Mouse (Mus musculus) hindbrain, embryonic 15.5 days (tissue): ENCODE data around the gene Col18a1. TPM values are rescaled to one million over a fixed set of nuclear protein-coding genes. Genes with fewer than 3 reads are reported as not detected.
A peak's percentile ranks its signal among the peaks of the same experiment; 100 is the strongest.

Experiments used
- ATAC-seq: fragments of 200-750 bp; cut with Nextera tagmentation; 2 replicates; pipeline ENCODE4 v1.8.0; 2017; ENCODE audit warnings: low read depth, moderate number of reproducible peaks, moderate TSS enrichment; ENCODE audit not compliant: low FRiP score
- H3K27ac ChIP-seq: fragments of 300-500 bp; sonication (generic); replicated peaks from 2 replicates; pipeline ENCODE4 v1.5.1; 2015; ENCODE audit warnings: mild to moderate bottlenecking, inconsistent platforms
- H3K27me3 ChIP-seq: fragments of 300-500 bp; sonication (generic); 2 replicates; pipeline ENCODE4 v1.6.1; 2015; ENCODE audit warnings: control low read depth, inconsistent platforms
- H3K36me3 ChIP-seq: fragments of 300-500 bp; sonication (generic); 2 replicates; pipeline ENCODE4 v1.6.1; 2015; ENCODE audit warnings: control low read depth, inconsistent platforms
- H3K4me1 ChIP-seq: fragments of 300-500 bp; sonication (generic); replicated peaks from 2 replicates; pipeline ENCODE4 v1.6.1; 2015; ENCODE audit warnings: control low read depth, inconsistent platforms
- H3K4me2 ChIP-seq: fragments of 300-500 bp; sonication (generic); 2 replicates; pipeline ENCODE4 v1.6.1; 2015; ENCODE audit warnings: moderate library complexity, mild to moderate bottlenecking, inconsistent platforms
- H3K4me3 ChIP-seq: fragments of 300-500 bp; sonication (generic); 2 replicates; pipeline ENCODE4 v1.5.1; 2015; ENCODE audit warnings: mild to moderate bottlenecking, inconsistent platforms
- H3K9ac ChIP-seq: fragments of 300-500 bp; sonication (generic); 2 replicates; pipeline ENCODE4 v1.6.1; 2015; ENCODE audit warnings: inconsistent platforms
- H3K9me3 ChIP-seq: fragments of 300-500 bp; sonication (generic); 2 replicates; pipeline ENCODE4 v1.6.1; 2016; ENCODE audit warnings: control low read depth, inconsistent platforms
- WGBS: fragments of 180-500 bp; shearing (Covaris S2); methylation state at CpG from one replicate; pipeline ENCODE4 v1.1.7; 2015; 5-methylcytosine and 5-hydroxymethylcytosine counted together
- polyA plus RNA-seq: library from polyadenylated mRNA; unstranded; fragments of >200 nt; fragmentation: Nextera tagmentation; extraction: Ambion mirVana; gene quantifications from 2 replicates; pipeline ENCODE4 v1.2.1, GENCODE M21; 2015

Gene Col18a1
- polyA plus RNA-seq, 1 experiment from 2014 or later = 40.0 TPM

GRCm38 (mm10) chr10:77131536-77131935 lies 34.8 kb downstream of the Col18a1 start:
- Histone ChIP-seq H3K4me1 (peaks cover 33% of the 10 kb centered on the region), H3K27ac (no peak overlapping the region), H3K9ac (no peak overlapping the region), H3K27me3 (no peaks in the 10 kb centered on the region), H3K36me3 (no peaks in the 10 kb centered on the region), H3K9me3 (no peaks in the 10 kb centered on the region), H3K4me3 (no peak overlapping the region), H3K4me2 (no peak overlapping the region)
- 0 out of 2 replicates have a peak, but pooled peaks have one; percentile 17 for ATAC-seq
- WGBS = 37% methylated on average over 6 of the region's 6 CpGs

DNA sequence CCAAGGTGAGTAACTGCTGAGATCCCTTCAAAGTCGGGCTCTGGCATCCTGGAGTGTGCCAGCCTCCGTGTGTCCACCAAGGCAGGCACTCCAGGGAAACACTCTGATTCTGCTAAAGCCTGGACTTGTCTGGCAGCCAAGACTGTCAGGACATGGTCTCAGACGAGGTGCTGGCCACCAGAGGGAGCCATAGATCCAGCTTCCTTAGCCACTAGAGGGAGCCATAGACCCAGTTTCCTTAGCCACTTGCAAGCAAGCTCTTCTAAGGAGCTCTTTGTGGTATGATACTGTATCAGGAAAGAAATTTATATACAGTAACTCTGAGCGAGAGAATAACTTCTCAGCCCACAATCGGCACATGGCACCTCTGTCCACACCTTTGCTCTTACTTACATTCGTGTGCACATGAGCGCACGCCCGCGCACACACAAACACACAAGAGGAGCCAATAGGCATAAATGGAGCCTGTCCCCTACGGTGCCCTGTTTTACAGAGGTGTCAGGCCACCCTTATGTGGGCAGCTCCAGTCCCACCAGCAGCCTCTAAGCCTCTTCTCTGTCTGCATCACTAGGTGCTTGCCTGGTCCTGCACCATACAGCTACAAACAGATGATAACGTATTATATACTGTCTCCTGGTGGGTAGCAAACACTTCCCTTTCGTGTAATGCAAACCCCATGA lies 35.6 kb downstream of the Col18a1 start:
- Histone ChIP-seq H3K9me3 (no peaks in the 10 kb centered on the region), H3K4me1 (peaks cover 33% of the 10 kb centered on the region), H3K27ac (peak overlapping the region; percentile 40), H3K27me3 (no peaks in the 10 kb centered on the region), H3K4me3 (no peak overlapping the region), H3K9ac (no peak overlapping the region), H3K36me3 (no peaks in the 10 kb centered on the region), H3K4me2 (no peak overlapping the region)
- 39% methylated on average over 13 of the region's 13 CpGs for WGBS
- peak; percentile 80 for ATAC-seq

GRCm38 (mm10) chr10:77129637-77130410 lies 36.5 kb downstream of the Col18a1 start:
- WGBS = 56% methylated on average over 6 of the region's 6 CpGs
- Histone ChIP-seq H3K4me3 (no peak overlapping the region), H3K4me2 (no peak overlapping the region), H3K27me3 (no peaks in the 10 kb centered on the region), H3K36me3 (no peaks in the 10 kb centered on the region), H3K4me1 (peaks cover 33% of the 10 kb centered on the region), H3K9ac (no peak overlapping the region), H3K27ac (0 out of 2 replicates have a peak overlapping the region, but pooled peaks have one; percentile 9), H3K9me3 (no peaks in the 10 kb centered on the region)
- ATAC-seq = 0 out of 2 replicates have a peak, but pooled peaks have one; percentile 7

DNA sequence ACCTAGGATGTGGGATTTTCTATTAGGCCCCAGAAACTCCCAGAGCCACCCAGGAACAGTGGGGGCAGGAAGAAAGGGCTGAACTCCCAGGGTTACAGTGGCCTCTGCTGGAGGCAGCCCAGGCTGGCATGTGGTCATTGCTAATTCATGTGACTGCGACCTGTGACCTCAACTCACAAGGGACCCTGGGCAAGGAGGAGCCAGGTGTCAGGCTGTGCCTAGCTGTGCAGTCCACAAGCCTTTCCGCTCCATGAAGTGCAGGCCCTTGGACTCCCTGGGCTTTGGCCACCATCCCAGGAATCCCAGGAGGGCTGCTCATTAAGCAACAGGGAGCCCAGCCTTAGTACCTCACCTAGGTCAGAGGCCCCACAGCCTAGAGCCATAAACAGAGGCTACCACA lies 38.4 kb downstream of the Col18a1 start:
- no peak overlapping the region for H3K9ac ChIP-seq
- no peak overlapping the region for H3K4me2 ChIP-seq
- peaks cover 36% of the 10 kb centered on the region for H3K4me1 ChIP-seq
- no peak overlapping the region for H3K4me3 ChIP-seq
- H3K9me3 ChIP-seq = no peaks in the 10 kb centered on the region
- no peak overlapping the region for H3K27ac ChIP-seq
- no peaks in the 10 kb centered on the region for H3K36me3 ChIP-seq
- WGBS = 61% methylated on average over 2 of the region's 2 CpGs
- H3K27me3 ChIP-seq = no peaks in the 10 kb centered on the region
- no peak for ATAC-seq

- no peaks in the 10 kb centered on the region for H3K27me3 ChIP-seq
- ATAC-seq = no peak
- H3K9ac ChIP-seq = no peak overlapping the region
- H3K9me3 ChIP-seq = no peaks in the 10 kb centered on the region
- no peak overlapping the region for H3K4me3 ChIP-seq
- H3K4me1 ChIP-seq = peaks cover 26% of the 10 kb centered on the region
- no peak overlapping the region for H3K27ac ChIP-seq
- no peaks in the 10 kb centered on the region for H3K36me3 ChIP-seq
- WGBS = 90% methylated on average over 2 of the region's 2 CpGs
- no peak overlapping the region for H3K4me2 ChIP-seq
Measured at GRCm38 (mm10) chr10:77126590-77126989, 39.8 kb downstream of the Col18a1 start.

DNA sequence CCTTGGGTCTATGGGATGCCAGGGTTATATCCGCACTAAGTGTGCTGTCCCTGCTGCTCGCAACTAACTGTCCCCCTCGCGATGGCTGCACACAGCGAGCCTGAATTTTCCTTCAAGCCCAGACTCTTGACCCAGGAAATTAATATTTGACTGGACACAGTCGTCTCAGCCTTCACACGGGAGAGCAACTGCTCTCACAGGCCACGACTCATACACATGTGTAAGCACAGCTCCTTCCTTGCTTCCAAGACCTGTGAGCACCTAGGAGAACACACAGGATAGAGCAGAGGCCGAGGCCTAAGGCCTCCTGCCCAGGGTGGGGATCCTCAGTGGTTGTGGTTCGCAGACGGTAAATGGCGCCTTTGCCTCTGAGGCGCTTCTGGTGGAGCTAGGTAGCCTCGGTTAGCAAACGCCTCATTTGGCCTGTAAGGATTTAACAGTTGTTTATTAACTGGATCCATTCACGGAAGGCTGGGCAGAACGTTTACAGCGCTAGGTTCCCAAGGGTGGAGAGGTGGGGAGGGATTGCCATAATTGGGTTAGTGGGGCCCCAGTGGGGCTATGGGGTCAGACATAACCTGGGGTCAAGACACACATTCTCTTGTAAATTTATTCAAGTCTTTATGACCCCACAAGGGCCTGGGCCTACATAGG lies 41.1 kb downstream of the Col18a1 start:
- Histone ChIP-seq H3K9ac (no peak overlapping the region), H3K4me2 (no peak overlapping the region), H3K9me3 (no peaks in the 10 kb centered on the region), H3K4me3 (no peak overlapping the region), H3K27me3 (no peaks in the 10 kb centered on the region), H3K27ac (no peak overlapping the region), H3K4me1 (peaks cover 14% of the 10 kb centered on the region), H3K36me3 (no peaks in the 10 kb centered on the region)
- 69% methylated on average over 18 of the region's 18 CpGs for WGBS
- ATAC-seq = no peak

- WGBS = 26% methylated on average over 8 of the region's 8 CpGs
- Histone ChIP-seq H3K27ac (no peak overlapping the region), H3K9ac (no peak overlapping the region), H3K4me2 (no peak overlapping the region), H3K4me1 (peaks cover 7% of the 10 kb centered on the region), H3K9me3 (no peaks in the 10 kb centered on the region), H3K36me3 (no peaks in the 10 kb centered on the region), H3K4me3 (no peak overlapping the region), H3K27me3 (no peaks in the 10 kb centered on the region)
- no peak for ATAC-seq
Measured at GRCm38 (mm10) chr10:77123953-77124352, 42.4 kb downstream of the Col18a1 start.

DNA sequence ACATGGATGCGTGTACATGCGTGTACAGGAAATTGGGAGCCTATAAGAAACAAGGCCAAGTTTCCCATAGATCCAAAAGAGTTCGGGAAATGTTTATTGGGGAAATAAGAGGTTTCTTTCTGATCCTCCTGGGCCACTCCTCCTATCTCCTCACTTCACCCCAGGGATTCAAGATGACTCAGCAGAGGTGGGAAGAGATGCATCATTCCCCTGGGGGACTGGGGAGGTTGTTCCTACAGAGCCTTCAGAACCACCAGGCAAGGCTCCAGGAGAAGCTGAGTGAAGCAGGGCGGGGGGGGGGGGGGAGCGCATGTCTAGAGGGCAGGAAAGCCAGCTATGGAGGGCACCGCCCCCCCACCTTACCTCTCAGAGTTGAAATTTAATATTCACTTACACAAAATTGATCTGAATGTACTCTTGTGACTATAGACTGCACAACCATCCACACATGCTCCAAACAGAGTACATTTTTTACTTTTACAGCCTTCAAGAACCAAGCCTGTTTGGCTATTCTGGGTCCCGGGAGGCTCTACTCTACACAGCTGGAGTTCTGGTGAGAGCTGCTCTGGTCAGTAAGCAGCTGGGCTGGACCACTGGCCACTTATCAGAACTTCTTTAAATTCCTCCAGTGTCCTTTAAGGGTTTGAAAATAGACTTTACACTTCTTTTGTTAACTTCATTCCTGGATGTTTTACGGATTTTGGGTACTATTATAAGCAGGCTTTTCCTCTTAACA lies 44.9 kb downstream of the Col18a1 start:
- Histone ChIP-seq H3K27me3 (no peaks in the 10 kb centered on the region), H3K9me3 (no peaks in the 10 kb centered on the region), H3K9ac (no peak overlapping the region), H3K36me3 (no peaks in the 10 kb centered on the region), H3K4me2 (no peak overlapping the region), H3K4me1 (peaks cover 13% of the 10 kb centered on the region), H3K4me3 (no peak overlapping the region), H3K27ac (no peak overlapping the region)
- WGBS = 89% methylated on average over 8 of the region's 8 CpGs
- no peak for ATAC-seq

- Histone ChIP-seq H3K36me3 (no peaks in the 10 kb centered on the region), H3K4me3 (no peak overlapping the region), H3K9me3 (no peaks in the 10 kb centered on the region), H3K27ac (no peak overlapping the region), H3K27me3 (no peaks in the 10 kb centered on the region), H3K9ac (no peak overlapping the region), H3K4me1 (peaks cover 17% of the 10 kb centered on the region), H3K4me2 (no peak overlapping the region)
- 87% methylated on average over 4 of the region's 4 CpGs for WGBS
- ATAC-seq = no peak
Measured at GRCm38 (mm10) chr10:77120501-77120900, 45.8 kb downstream of the Col18a1 start.

DNA sequence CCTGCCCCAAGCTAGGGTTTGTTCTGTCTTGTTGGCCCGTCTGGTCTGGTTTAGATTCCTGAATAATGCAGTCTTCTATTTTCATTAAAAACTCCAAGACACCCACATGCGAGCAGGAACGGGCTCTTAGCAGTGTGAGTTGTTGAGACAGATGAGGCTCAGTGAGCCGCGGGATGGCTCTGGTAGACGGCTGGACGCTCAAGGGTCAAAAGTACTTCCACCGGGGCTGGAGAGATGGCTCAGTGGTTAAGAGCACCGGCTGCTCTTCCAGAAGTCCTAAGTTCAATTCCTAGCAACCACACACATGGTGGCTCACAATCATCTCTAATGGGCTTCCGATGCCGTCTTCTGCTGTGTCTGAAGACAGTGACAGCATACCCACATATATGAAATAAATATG lies 46.9 kb downstream of the Col18a1 start:
- H3K36me3 ChIP-seq = no peaks in the 10 kb centered on the region
- H3K4me1 ChIP-seq = peaks cover 17% of the 10 kb centered on the region
- 86% methylated on average over 11 of the region's 11 CpGs for WGBS
- no peak overlapping the region for H3K4me2 ChIP-seq
- no peak overlapping the region for H3K9ac ChIP-seq
- H3K9me3 ChIP-seq = no peaks in the 10 kb centered on the region
- no peak overlapping the region for H3K4me3 ChIP-seq
- ATAC-seq = no peak
- no peaks in the 10 kb centered on the region for H3K27me3 ChIP-seq
- no peak overlapping the region for H3K27ac ChIP-seq

- no peak overlapping the region for H3K4me3 ChIP-seq
- H3K27ac ChIP-seq = no peak overlapping the region
- no peak for ATAC-seq
- no peak overlapping the region for H3K9ac ChIP-seq
- H3K27me3 ChIP-seq = no peaks in the 10 kb centered on the region
- H3K4me2 ChIP-seq = no peak overlapping the region
- WGBS = 81% methylated on average over 1 of the region's 1 CpGs
- no peaks in the 10 kb centered on the region for H3K9me3 ChIP-seq
- peaks cover 10% of the 10 kb centered on the region for H3K4me1 ChIP-seq
- H3K36me3 ChIP-seq = no peaks in the 10 kb centered on the region
Measured at GRCm38 (mm10) chr10:77118361-77118760, 48.0 kb downstream of the Col18a1 start.
